Mouse (Mus musculus): ENCODE results near the gene Serinc4. TPM values are rescaled to one million over a fixed set of nuclear protein-coding genes. Genes with fewer than 3 reads are reported as not detected.
"Not testable (repeated sequence)": the region's sequence is repeated elsewhere in the genome, so short reads cannot be mapped to it uniquely, and the experiment has no call there.

Gene Serinc4
- polyA plus RNA-seq, 1 experiment from 2014 or later, result 0.90 TPM

DNA sequence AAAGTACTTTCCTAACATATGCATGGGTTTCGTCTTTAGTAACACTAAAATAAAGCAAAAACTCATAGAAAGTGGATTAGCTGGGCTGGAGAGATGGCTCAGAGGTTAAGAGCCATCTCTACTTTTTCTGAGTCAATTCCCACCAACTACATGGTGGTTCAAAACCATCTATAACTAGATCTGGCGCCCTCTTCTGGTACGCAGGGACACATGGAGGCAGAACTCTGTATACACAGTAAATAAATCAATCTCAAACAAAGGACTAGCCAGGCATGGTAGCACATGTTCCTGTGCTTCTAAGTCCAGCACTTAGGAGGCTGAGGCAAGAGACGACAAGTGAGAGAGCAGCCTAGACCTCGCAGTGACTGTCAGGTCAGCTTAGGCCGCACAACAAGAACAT, 12.4 kb upstream of the Serinc4 start:
- 90% methylated on average over 2 of the region's 6 CpGs for WGBS
- not testable (repeated sequence) for H3K36me3 ChIP-seq (ENCODE audit: poor library complexity, severe bottlenecking); H3K4me2 ChIP-seq; H3K4me3 ChIP-seq; ATAC-seq; H3K9ac ChIP-seq; H3K27me3 ChIP-seq; H3K27ac ChIP-seq; H3K4me1 ChIP-seq; H3K9me3 ChIP-seq (replicated peaks)

DNA sequence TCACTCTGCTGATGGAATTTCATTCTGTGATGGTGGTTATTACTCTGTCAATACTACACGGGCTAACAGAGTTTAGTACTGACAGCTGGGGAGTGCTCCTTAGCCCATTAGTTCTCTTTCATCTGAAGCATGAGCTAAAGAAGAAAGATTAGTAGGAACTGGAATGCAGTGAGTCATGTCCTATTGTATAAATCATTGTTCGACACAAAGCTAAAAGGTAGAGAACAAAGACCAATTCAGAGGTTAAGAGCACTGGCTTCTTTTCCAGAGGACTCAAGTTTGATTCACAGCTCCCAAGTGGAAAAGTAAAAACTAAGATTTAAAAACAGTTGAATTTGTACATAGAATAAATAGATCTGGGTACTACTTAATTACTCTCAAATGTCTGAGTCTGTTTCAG, 3.5 kb upstream of the Serinc4 start:
- H3K4me3 ChIP-seq, result no peak overlapping the region
- 59% methylated on average over 2 of the region's 2 CpGs for WGBS
- H3K36me3 ChIP-seq (ENCODE audit: poor library complexity, severe bottlenecking), result peaks cover 30% of the 10 kb centered on the region
- H3K9me3 ChIP-seq (replicated peaks), result no peaks in the 10 kb centered on the region
- H3K9ac ChIP-seq, result no peak overlapping the region
- H3K4me1 ChIP-seq, result peaks cover 16% of the 10 kb centered on the region
- H3K27ac ChIP-seq, result no peak overlapping the region
- ATAC-seq, result no peak
- H3K27me3 ChIP-seq, result no peaks in the 10 kb centered on the region
- H3K4me2 ChIP-seq, result no peak overlapping the region

DNA sequence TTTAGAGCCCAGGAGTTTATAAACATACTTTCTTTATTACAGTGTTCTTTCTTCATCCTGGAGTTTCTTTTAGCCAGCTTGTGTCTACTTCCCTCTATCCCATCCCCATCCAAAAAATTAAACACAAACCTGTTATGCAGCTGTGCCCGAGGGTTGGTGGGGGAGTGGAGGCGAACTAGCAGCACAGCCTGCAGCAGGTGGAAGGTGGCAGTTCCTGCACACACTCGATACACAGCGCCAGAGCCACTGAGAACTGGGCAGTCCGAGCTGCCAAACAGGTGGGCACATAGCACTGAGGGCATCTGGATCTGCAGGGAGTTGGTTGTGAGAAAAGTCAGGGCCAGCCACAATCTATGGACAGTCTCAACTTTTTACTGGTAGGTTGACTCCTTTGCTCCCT, 1.0 kb downstream of the Serinc4 start:
- H3K4me2 ChIP-seq, result no peak overlapping the region

DNA sequence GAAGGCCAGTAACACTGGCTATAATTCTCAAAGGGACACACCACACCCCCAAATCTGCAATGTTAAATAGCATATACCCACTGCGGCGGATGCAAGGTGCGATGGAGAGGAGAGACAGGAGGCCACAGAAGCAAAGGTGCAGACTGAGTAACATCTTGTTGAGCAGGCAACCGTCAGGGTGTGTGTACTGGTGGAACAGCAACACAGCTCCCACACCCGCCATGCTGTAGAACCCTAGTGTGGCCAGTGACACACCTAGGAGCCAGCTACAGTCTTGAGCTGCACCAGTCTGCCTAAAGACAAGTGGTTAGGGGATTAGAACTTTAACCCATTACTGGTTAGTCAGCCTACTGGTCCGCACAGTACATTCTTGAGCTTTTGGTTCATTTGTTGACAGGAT, 2.7 kb downstream of the Serinc4 start:
- no peaks in the 10 kb centered on the region for H3K9me3 ChIP-seq (replicated peaks)
- no peak overlapping the region for H3K27ac ChIP-seq
- no peak overlapping the region for H3K9ac ChIP-seq
- no peaks in the 10 kb centered on the region for H3K27me3 ChIP-seq
- H3K4me2 ChIP-seq, result no peak overlapping the region
- ATAC-seq, result no peak
- WGBS, result 80% methylated on average over 6 of the region's 6 CpGs
- no peak overlapping the region for H3K4me3 ChIP-seq
- peaks cover 40% of the 10 kb centered on the region for H3K4me1 ChIP-seq
- peaks cover 29% of the 10 kb centered on the region for H3K36me3 ChIP-seq (ENCODE audit: poor library complexity, severe bottlenecking)

More for the DNA sequence above, 1.0 kb downstream of the Serinc4 start:
- ATAC-seq, result no peak
- H3K27ac ChIP-seq, result no peak overlapping the region
- no peak overlapping the region for H3K9ac ChIP-seq
- H3K27me3 ChIP-seq, result no peaks in the 10 kb centered on the region
- no peaks in the 10 kb centered on the region for H3K9me3 ChIP-seq (replicated peaks)
- peaks cover 44% of the 10 kb centered on the region for H3K36me3 ChIP-seq (ENCODE audit: poor library complexity, severe bottlenecking)
- no peak overlapping the region for H3K4me3 ChIP-seq
- 85% methylated on average over 5 of the region's 5 CpGs for WGBS
- peaks cover 34% of the 10 kb centered on the region for H3K4me1 ChIP-seq

DNA sequence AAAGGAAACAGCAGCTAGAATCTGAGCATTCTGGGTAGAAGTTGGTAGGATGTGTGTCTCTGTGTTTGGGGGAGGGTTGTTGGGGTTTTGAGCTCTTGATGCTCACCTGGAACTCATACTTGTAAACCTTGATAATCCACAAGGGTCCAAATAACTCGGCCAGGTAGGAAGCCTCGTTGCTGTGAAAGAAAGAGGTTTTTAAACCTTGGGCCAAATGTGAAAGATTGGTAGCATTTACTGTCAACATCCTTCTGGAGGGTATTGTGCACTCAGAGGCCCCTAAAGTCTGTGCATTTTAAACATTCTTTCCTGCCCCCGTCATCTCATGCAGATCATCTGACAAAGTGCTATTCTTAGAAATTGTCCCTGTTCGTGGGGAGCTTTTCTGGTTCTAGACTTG, 3.6 kb downstream of the Serinc4 start, which contains the start of gene Hypk:
Gene Hypk, plus strand, starts transcription at position 301 of the 400 bp plus-strand sequence.
- H3K4me3 ChIP-seq, result no peak within 1 kb of the TSS
- no peak within 1 kb of the TSS for H3K4me2 ChIP-seq
- no peak within 1 kb of the TSS for H3K9ac ChIP-seq
- peaks cover 21% of the 10 kb centered on the region for H3K36me3 ChIP-seq (ENCODE audit: poor library complexity, severe bottlenecking)
- H3K27me3 ChIP-seq, result no peaks in the 10 kb centered on the region
- 79% methylated on average over 4 of the region's 4 CpGs for WGBS
- no peak within 1 kb of the TSS for H3K27ac ChIP-seq
- peaks cover 40% of the 10 kb centered on the region for H3K4me1 ChIP-seq
- ATAC-seq, result no peak
- H3K9me3 ChIP-seq (replicated peaks), result no peaks in the 10 kb centered on the region

DNA sequence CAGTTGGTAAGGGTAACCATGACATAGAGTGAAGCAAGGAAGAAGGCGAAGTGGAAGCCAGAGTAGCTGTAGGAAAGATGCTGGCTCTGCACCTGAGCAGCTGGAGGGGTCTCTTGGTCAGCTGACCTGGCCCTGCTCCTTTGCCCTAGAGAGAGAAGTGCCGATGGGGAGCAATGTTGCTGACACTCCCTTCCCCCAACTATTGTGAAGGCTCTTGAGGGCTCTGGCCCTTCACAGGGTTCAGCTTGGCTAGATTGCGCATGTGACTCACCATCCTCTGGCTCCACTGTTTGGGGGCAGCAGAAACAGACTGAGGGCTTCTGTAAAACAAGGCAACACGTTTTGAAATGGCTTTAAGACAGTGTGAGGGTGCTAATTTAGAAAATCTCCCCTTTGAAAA, 4.2 kb downstream of the Serinc4 start:
- Histone ChIP-seq H3K9me3 (replicated peaks) (no peaks in the 10 kb centered on the region), H3K4me3 (no peak overlapping the region), H3K9ac (no peak overlapping the region), H3K4me2 (no peak overlapping the region), H3K27ac (no peak overlapping the region), H3K36me3 (ENCODE audit: poor library complexity, severe bottlenecking) (peaks cover 21% of the 10 kb centered on the region), H3K4me1 (peaks cover 34% of the 10 kb centered on the region), H3K27me3 (no peaks in the 10 kb centered on the region)
- 77% methylated on average over 4 of the region's 4 CpGs for WGBS
- no peak for ATAC-seq

DNA sequence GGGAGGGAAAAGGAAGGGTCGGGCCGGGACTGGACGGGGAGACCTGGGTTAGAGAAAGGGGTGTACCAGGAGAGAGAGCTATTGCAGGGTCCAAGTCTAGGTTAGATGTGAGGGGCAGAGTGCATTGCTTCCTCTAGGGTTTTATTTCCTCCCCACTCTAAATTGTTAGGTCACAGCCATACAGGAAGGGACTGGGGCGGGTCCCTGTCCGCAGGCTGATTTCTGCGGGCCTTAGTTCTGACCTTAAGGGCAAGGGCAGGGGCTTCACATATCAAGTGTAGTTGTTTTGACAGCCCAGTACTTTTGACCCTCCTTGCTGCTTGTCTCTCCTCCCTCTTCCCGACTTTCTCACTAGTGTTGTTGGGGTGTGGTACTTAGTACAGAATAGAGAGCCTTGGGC, 6.5 kb downstream of the Serinc4 start:
- H3K27me3 ChIP-seq, result no peaks in the 10 kb centered on the region
- peaks cover 21% of the 10 kb centered on the region for H3K36me3 ChIP-seq (ENCODE audit: poor library complexity, severe bottlenecking)
- 7% methylated on average over 7 of the region's 7 CpGs for WGBS
- peaks cover 28% of the 10 kb centered on the region for H3K4me1 ChIP-seq
- ATAC-seq, result no peak
- H3K9me3 ChIP-seq (replicated peaks), result no peaks in the 10 kb centered on the region
- peak overlapping the region; percentile 95; the same call in 1 of the 2 replicates for H3K27ac ChIP-seq
- peak overlapping the region; percentile 93 for H3K4me3 ChIP-seq
- H3K9ac ChIP-seq, result peak overlapping the region; percentile 88
- peak overlapping the region; percentile 98 for H3K4me2 ChIP-seq

DNA sequence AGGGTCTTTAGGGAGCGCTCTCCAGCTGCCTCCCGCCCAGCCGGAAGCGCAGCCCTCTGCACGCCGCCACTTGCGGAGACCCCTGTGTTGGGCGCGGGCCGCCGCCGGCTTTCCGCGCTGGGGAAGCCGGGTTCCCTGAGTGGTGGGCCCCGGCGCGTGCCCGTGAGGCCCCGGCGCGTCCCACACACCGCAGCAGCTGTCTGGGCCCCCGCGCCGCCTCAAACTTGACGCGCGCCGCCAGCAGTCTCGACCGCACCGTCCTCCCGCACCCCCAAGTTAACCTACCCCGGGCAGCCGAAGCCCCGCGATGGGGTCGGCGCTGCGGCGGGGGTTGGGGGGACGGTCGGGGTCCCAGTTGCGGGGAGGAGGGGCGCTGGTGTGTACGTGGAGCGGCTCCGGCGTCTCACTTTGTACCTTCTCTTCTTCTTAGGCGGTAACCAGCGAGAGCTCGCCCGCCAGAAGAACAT, 7.0 kb downstream of the Serinc4 start:
- no peaks in the 10 kb centered on the region for H3K27me3 ChIP-seq
- peaks cover 28% of the 10 kb centered on the region for H3K4me1 ChIP-seq
- peak overlapping the region; percentile 98 for H3K4me2 ChIP-seq
- H3K9me3 ChIP-seq (replicated peaks), result no peaks in the 10 kb centered on the region
- peak overlapping the region; percentile 93 for H3K4me3 ChIP-seq
- peak overlapping the region; percentile 95 for H3K27ac ChIP-seq
- peak; percentile 77 for ATAC-seq
- peak overlapping the region; percentile 88 for H3K9ac ChIP-seq
- under 1% methylated on average over 52 of the region's 54 CpGs for WGBS
- peaks cover 21% of the 10 kb centered on the region for H3K36me3 ChIP-seq (ENCODE audit: poor library complexity, severe bottlenecking)

DNA sequence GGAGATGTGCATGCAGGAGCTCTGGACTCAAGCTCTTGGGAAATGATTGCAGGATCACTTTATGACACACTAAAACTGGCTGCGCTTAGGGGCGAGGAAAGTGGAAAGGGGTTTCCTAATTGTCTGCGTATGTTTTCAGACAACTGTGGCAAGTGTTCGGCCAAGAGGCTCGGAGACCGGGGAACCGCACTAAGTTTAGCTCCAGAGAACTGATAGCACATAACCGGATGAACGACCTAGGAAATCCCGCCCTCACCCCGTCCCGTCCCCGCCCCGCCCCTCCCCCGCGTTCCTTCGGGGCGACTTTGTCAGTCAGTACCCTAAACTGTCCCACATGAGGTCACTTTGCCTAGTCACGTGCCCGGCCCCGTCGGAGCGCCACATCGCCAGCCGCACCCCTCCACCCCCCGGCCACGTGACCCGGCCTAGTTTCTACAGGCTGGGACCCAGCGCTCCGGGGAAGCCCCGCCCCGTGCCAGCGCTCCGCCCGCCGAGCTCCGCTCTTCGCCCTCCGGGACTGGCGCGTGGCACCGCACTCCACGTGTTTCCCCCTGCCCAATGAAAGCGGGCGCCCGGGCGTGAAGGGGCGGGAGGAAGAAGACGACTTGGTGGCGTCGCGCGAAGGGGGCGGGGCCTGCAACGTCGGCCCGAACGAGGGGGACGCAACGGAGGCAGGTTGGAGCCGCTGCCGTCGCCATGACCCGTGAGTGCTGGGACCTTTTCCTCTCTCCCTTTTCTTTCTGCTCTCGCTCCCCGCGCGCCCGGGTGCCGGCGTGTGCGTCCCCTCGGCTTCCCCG, 7.6 kb downstream of the Serinc4 start, which contains the start of gene Serf2:
Gene Serf2, plus strand, starts transcription at position 457 of the 797 bp plus-strand sequence.
- ATAC-seq, result peak; percentile 99

DNA sequence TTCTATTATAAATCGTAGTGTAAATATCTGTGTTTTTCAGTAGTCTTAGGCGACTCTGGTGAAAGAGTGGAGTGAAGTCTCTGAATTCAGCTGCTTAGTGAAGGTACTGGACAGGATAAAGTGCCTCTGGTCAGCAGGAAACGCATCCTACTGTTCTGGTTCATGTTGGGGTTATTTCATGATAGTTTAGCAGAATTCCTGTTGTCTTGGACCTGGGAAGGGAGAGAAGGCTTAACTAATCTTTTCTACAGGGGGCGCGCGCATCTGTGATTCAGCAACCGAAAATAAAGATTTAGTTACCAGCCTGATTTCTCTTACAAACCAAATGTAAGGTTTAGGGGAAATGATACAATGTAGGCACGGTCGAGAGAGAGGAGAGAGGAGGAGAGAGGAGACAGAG, 8.4 kb downstream of the Serinc4 start:
- Histone ChIP-seq H3K9ac (peak overlapping the region; percentile 49), H3K4me2 (peak overlapping the region; percentile 98), H3K36me3 (ENCODE audit: poor library complexity, severe bottlenecking) (peaks cover 15% of the 10 kb centered on the region), H3K9me3 (replicated peaks) (no peaks in the 10 kb centered on the region), H3K4me1 (peaks cover 30% of the 10 kb centered on the region), H3K27me3 (no peaks in the 10 kb centered on the region), H3K4me3 (peak overlapping the region; percentile 93), H3K27ac (peak overlapping the region; percentile 68)
- 16% methylated on average over 9 of the region's 9 CpGs for WGBS
- no peak for ATAC-seq

More for the DNA sequence above, 7.6 kb downstream of the Serinc4 start, which contains the start of gene Serf2:
- H3K4me2 ChIP-seq, result peak within 1 kb of the TSS; percentile 98
- H3K27ac ChIP-seq, result peak within 1 kb of the TSS; percentile 95
- no peaks in the 10 kb centered on the region for H3K9me3 ChIP-seq (replicated peaks)
- H3K27me3 ChIP-seq, result no peaks in the 10 kb centered on the region
- peaks cover 21% of the 10 kb centered on the region for H3K36me3 ChIP-seq (ENCODE audit: poor library complexity, severe bottlenecking)
- H3K9ac ChIP-seq, result peak within 1 kb of the TSS; percentile 88
- peaks cover 28% of the 10 kb centered on the region for H3K4me1 ChIP-seq
- 1% methylated on average over 73 of the region's 74 CpGs for WGBS
- H3K4me3 ChIP-seq, result peak within 1 kb of the TSS; percentile 93

DNA sequence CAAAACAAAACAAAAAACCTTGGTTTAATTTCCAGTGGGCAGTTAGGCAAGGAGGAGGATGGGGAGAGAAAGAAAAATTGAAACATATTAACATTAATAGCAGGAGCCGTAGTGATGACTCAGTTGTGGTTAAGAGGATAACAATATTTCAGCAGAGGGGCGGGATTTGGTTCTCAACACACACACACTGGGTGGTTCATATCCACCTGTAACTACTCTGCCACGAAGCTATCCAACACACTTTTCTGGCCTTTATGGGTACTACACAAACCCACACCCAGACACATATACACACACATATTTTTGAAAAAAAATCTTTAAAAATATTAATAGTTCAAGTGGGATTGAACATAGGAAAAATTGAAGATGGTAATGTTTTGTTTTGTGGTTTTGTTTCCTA, 9.6 kb downstream of the Serinc4 start:
- no peak for ATAC-seq
- Histone ChIP-seq H3K9ac (no peak overlapping the region), H3K4me2 (no peak overlapping the region), H3K27ac (no peak overlapping the region), H3K4me1 (peaks cover 33% of the 10 kb centered on the region), H3K9me3 (replicated peaks) (no peaks in the 10 kb centered on the region), H3K4me3 (no peak overlapping the region), H3K27me3 (peaks cover 6% of the 10 kb centered on the region), H3K36me3 (ENCODE audit: poor library complexity, severe bottlenecking) (peaks cover 3% of the 10 kb centered on the region)
- 90% methylated on average over 3 of the region's 3 CpGs for WGBS

DNA sequence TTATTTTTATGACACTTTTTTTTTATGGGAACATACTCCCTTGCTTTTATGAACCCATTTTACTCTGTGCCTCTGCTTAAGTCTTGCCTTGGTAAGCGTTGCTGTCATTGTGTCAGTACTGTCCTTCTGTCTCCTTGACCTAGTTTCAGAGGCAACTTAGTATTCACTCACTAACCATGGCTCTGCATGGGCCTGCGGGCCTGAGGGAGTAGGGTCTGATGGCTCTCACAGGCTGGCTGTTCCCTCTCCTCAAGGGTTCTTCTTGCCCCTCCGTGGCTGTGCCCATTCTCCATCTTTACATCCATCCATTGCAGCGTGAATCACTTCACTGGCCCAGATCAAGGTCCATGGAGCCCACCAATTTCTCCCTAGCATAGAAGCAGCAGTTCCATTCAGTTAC, 10.1 kb downstream of the Serinc4 start:
- no peak overlapping the region for H3K4me3 ChIP-seq
- no peak overlapping the region for H3K9ac ChIP-seq
- no peaks in the 10 kb centered on the region for H3K9me3 ChIP-seq (replicated peaks)
- WGBS, result 84% methylated on average over 4 of the region's 4 CpGs
- H3K36me3 ChIP-seq (ENCODE audit: poor library complexity, severe bottlenecking), result peaks cover 2% of the 10 kb centered on the region
- peaks cover 35% of the 10 kb centered on the region for H3K4me1 ChIP-seq
- H3K4me2 ChIP-seq, result no peak overlapping the region
- ATAC-seq, result no peak
- H3K27me3 ChIP-seq, result peaks cover 11% of the 10 kb centered on the region
- no peak overlapping the region for H3K27ac ChIP-seq
